Mouse (Mus musculus) cerebellum, adult 9-10 months (tissue): ENCODE data around the gene Ikbip.

Experiments used
- DNase-seq: peaks from one replicate; pipeline ENCODE4 v3.0.0; 2022

Ikbip gene

GRCm38 (mm10) chr10:91082550-91083392, at the start of gene Ikbip, which contains the start of gene Apaf1:
Ikbip (plus strand) TSS chr10:91082940.
Apaf1 (minus strand) TSS chr10:91082770.
- DNase-seq, result peak; percentile 100

- peak; percentile 81 for DNase-seq
Measured at GRCm38 (mm10) chr10:91033942-91034341, 48.8 kb upstream of the Ikbip start.

GRCm38 (mm10) chr10:91049696-91050095, 33.0 kb upstream of the Ikbip start:
- peak; percentile 45 for DNase-seq

- no peak for DNase-seq
Measured at GRCm38 (mm10) chr10:91051156-91051555, 31.6 kb upstream of the Ikbip start.

DNA sequence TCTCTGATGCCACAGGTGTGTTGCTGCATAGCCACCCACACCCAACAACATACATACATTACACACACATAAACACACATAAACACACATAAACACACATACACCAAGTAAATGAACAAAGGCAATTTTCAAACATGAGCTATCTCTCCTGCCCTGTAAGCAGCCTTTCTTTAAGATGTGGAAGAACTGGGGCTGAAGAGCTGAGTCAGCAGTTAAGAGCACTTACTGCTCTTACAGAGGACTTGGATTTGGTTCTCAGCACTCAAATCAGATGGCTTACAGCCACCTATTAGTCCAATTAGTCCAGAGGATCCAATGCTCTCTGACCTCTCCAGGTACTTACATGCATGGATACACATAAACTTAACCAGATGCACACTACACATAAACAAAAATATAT, 30.0 kb upstream of the Ikbip start:
- DNase-seq, result no peak

DNA sequence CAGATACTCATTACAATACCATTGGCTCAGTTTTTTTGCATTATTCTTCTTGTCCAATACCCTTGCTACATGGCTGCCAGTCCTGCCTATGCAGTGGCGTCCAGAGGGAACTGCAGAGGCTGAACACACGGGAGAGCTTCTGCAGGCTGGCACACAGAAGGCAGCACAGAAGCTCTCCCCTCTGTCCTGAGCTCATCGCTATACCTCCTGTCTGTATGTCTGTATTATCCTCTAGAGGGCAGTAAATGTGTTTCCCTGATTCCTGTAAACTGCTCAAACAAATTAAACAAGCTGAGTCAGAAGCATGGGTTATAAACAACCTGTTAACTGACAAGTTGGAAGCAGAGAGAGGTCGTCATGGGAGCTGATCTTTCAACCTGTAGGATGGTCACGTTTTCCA, 22.0 kb upstream of the Ikbip start:
- DNase-seq, result peak; percentile 34

GRCm38 (mm10) chr10:91062355-91062754, 20.4 kb upstream of the Ikbip start:
- DNase-seq, result no peak

DNA sequence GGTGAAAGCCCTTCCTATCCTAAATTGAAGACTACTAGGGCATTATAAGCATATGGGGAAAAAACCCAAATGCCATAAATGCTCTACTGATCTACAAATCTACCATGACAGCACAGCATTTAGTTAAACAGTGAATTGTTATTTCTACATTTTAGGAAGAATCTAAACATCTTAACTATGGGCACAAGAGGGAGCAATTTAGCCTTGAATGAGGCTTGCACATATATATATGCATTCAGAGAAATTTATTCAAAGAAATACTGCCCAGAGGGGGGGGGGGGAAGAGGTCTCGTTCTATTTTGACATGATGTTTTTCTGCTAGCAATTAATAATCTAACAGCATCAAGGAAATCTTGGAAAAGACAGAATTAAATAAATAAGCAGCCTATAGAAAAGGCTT, 11.0 kb upstream of the Ikbip start:
- DNase-seq, result no peak

GRCm38 (mm10) chr10:91073345-91073744, 9.4 kb upstream of the Ikbip start:
- no peak for DNase-seq

- no peak for DNase-seq
Measured at GRCm38 (mm10) chr10:91076667-91077066, 6.1 kb upstream of the Ikbip start.

DNA sequence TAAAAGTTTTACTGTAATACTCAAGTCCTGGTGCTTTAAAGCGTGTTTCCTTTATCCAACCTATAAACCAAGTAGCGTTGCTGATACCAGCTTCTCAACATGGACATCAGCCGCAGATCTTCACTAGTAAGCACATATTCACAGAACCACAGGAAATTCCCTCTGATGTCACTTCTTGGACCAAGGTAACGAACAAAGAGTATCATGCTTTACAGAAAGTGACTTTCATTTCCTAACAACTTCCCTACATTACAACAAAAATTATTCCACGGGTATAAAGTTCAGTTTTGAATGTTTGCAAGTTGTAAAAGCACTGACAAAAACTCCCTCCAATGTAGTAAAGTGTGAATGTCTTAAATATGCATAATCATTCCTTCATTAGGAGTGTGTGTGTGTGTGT, 2.2 kb upstream of the Ikbip start:
- DNase-seq, result no peak

- DNase-seq, result no peak
Measured at GRCm38 (mm10) chr10:91081959-91082507, 707 bp upstream of the Ikbip start.

DNA sequence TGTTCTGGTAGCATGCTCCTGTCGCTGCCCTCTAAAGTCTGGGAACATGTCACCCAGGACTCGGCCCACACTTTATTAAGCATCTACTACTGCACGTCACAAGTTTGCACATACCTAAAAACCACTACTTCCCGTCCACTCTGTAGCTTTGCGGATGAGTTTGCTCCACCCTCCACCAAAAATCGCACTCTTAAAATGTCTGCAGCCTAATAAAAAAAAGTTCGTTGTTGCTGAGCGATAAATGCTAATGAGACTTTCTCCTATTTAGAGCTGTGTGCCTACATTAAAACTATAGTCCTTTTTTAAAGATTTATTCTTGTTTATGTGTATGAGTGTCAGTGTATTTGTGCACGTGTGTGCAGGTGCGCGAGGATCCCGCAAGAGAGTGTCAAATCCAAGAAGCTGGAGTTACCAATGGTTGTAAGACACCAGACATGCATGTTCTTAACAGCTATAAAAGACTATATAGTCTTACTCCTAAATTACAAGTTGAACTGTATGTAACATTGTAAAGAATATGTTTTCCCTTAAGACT, 720 bp downstream of the Ikbip start:
- peak; percentile 17 for DNase-seq

DNA sequence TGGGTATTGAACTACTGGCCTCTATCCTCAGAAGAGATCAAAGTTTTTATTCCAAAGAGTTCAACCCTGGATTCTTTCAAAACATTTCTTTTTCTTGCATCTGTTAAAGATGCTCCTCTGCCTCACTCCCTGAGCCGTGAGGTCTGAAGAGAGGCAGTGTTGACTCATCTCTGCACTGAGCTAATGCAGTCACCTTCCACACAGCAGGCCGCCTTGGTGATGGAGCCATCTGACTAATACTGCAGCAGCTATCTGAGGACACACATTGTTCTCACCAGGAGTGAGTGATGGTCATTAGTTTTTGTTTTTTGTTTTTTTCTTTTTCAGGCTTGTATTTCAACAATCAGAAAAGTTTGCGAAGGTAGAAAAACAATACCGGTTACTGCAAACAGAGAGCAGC, 10.1 kb downstream of the Ikbip start:
- no peak for DNase-seq

GRCm38 (mm10) chr10:91094251-91095104, 11.7 kb downstream of the Ikbip start:
- DNase-seq, result no peak

- DNase-seq, result no peak
Measured at GRCm38 (mm10) chr10:91098056-91098455, 15.3 kb downstream of the Ikbip start.

GRCm38 (mm10) chr10:91100101-91100500, 17.4 kb downstream of the Ikbip start:
- no peak for DNase-seq

- no peak for DNase-seq
Measured at GRCm38 (mm10) chr10:91101936-91102335, 19.2 kb downstream of the Ikbip start.

- DNase-seq, result no peak
Measured at GRCm38 (mm10) chr10:91102799-91103590, 20.3 kb downstream of the Ikbip start.

DNA sequence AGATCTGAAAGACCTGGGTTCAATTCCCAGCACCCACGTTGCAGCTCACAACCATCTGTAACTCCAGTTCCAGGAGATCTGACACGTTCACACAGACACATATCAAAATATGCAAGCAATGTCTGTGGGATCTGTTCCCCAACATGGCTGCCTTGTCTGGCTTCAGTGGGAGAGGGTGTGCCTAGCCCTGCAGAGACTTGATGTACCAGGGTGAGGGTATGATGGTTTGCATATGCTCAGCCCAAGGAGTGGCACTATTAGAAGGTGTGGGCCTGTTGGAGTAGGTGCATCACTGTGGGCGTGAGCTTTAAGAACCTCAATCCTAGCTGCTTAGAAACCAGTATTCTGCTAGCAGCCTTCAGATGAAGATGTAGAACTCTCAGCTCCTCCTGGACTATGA, 23.2 kb downstream of the Ikbip start:
- DNase-seq, result no peak

DNA sequence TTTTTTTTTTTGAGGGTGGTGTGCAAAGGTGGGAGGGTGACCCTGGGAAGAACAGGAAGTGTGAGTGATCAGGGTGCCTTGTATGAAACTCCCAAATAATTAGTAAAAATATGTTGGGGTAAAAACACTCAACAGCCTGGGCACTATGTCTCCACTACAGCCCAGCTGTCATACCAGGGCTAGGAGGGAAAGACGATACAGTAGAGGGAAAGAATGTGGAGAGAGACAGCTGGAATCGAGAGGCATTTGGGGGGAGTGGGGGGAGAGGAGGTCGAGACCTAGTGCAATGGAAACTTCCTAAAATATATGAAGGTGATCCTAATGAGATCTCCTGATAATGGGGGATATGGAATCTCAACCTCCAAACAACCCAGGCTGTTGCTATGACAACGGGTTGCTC, 27.1 kb downstream of the Ikbip start:
- DNase-seq, result no peak

DNA sequence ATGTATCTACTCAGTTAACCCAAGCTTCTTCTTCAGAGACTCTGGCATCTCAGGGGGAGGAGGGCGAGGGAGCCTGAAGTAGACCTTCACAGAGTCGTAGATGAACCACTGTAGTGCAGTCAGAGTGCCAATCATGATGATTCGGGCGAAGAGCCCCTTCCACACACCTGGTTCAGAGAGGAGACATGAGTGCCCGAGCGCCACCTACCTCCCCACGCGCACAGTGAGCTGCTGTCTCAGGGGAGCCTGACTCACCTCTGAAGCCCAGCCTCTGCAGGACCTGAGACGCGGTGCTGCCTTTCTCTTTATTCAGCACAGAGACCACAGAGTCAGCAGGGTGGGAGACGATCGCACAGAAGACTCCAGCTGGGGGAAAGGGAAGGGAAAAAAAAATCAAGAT, 34.2 kb downstream of the Ikbip start:
- DNase-seq, result no peak
